Mouse (Mus musculus): ENCODE measurements around the gene Itgal. TPM values are rescaled to one million over a fixed set of nuclear protein-coding genes. Genes with fewer than 3 reads are reported as not detected.

Itgal gene
- polyA plus RNA-seq, 1 experiment from 2014 or later = 0.46 TPM

DNA sequence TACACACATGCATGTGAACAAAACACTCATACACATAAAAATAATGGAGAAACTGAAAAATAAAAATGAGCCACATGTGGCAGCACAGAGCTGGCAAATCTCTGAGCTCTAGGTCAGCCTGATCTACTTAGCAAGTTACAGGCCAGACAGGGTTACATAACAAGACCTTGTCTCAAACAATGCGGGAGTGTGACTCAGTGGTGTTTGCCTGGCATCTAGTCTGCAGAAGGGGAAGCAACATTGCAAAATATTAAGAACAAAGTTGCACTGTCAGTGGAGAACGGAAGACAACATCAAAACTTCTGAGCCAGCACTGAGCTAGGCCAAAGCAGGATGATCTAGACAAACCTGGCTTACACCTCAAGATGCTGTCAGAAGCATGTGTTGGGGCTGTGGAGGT lies 25.8 kb upstream of the Itgal start:
- WGBS = 89% methylated on average over 2 of the region's 2 CpGs
- peaks cover 47% of the 10 kb centered on the region for H3K36me3 ChIP-seq
- no peak overlapping the region for H3K27ac ChIP-seq
- peaks cover 15% of the 10 kb centered on the region for H3K4me1 ChIP-seq
- H3K27me3 ChIP-seq (ENCODE audit: low read depth, poor library complexity, severe bottlenecking) = no peaks in the 10 kb centered on the region
- H3K4me3 ChIP-seq = no peak overlapping the region
- H3K9me3 ChIP-seq (replicated peaks) = 0 out of 2 replicates have a peak, but pooled peaks cover 3% of the 10 kb centered on the region
- no peak for DNase-seq (ENCODE audit: low spot score)

GRCm38 (mm10) chr7:127270666-127271065 lies 25.4 kb upstream of the Itgal start:
- H3K4me1 ChIP-seq = peaks cover 15% of the 10 kb centered on the region
- no peak overlapping the region for H3K27ac ChIP-seq
- no peak overlapping the region for H3K4me3 ChIP-seq
- 94% methylated on average over 5 of the region's 5 CpGs for WGBS
- H3K27me3 ChIP-seq (ENCODE audit: low read depth, poor library complexity, severe bottlenecking) = no peaks in the 10 kb centered on the region
- DNase-seq (ENCODE audit: low spot score) = no peak
- peaks cover 47% of the 10 kb centered on the region for H3K36me3 ChIP-seq
- H3K9me3 ChIP-seq (replicated peaks) = 0 out of 2 replicates have a peak, but pooled peaks cover 3% of the 10 kb centered on the region

- peaks cover 47% of the 10 kb centered on the region for H3K36me3 ChIP-seq
- H3K27ac ChIP-seq = no peak overlapping the region
- peaks cover 15% of the 10 kb centered on the region for H3K4me1 ChIP-seq
- no peaks in the 10 kb centered on the region for H3K27me3 ChIP-seq (ENCODE audit: low read depth, poor library complexity, severe bottlenecking)
- H3K9me3 ChIP-seq (replicated peaks) = 0 out of 2 replicates have a peak, but pooled peaks cover 3% of the 10 kb centered on the region
- no peak overlapping the region for H3K4me3 ChIP-seq
- no peak for DNase-seq (ENCODE audit: low spot score)
- 92% methylated on average over 4 of the region's 4 CpGs for WGBS
Observed at GRCm38 (mm10) chr7:127271093-127271492, 25.0 kb upstream of the Itgal start.

DNA sequence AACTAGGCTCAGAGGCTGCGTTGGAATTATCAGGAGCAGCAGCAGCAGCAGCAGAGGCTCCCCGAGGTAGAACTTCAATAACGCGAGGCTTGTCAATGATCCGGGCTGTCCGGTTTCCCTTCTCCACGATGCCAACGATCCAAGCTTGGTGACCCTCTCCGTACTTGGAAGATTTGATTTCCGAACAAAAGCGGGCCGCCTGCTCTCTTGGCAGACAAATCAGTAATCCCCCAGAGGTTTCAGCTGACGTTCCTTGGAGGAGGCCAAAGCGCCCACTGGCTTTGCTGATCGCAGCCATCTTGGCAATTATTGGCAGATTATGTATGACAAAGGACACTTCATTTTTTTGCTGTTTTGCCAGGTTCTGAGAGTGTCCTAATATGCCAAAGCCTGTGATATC lies 23.5 kb upstream of the Itgal start:
- Histone ChIP-seq H3K4me3 (peak overlapping the region; percentile 93), H3K27me3 (ENCODE audit: low read depth, poor library complexity, severe bottlenecking) (no peaks in the 10 kb centered on the region), H3K27ac (no peak overlapping the region), H3K4me1 (peaks cover 15% of the 10 kb centered on the region), H3K36me3 (peaks cover 47% of the 10 kb centered on the region), H3K9me3 (replicated peaks) (0 out of 2 replicates have a peak, but pooled peaks cover 3% of the 10 kb centered on the region)
- DNase-seq (ENCODE audit: low spot score) = no peak
- WGBS = 98% methylated on average over 15 of the region's 15 CpGs

DNA sequence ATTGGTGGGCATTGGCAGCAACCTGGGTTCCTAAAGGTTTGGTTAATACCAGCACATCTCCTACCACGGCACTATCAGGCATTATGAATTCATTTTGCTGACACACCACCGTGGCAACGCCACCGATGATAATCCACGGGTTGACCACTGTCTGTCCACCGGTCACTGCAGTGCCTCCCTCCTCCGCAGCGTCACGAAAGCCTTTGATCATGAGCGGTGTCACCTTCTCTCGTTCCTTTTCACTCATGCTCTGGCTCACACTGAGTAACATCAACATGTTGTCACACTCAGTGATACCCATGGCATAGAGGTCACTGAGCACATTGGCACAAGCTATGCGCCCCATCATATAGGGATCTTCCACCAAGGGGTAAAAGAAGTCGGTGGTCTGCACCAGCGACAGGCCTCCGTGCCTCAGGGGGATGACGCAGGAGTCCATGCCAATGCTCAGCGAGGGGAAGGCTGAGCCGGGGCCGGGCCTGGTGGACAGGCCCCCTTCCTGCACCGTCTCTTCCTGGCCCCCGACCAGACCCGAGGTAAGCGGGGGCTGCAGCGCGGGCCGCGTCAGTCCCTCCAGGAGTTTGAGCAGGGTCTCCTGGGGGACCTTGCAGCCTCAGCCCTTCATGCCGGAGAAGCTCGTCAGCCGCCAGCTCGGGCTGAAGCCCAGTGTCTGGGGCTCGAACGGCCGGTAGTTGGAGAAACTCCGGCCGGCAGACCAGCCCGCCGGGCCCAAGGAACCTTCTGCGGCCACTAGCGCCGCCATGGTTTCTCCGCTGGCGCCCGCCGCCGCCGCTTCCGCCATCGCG lies 22.7 kb upstream of the Itgal start:
- no peaks in the 10 kb centered on the region for H3K27me3 ChIP-seq (ENCODE audit: low read depth, poor library complexity, severe bottlenecking)
- H3K4me1 ChIP-seq = peaks cover 15% of the 10 kb centered on the region
- H3K9me3 ChIP-seq (replicated peaks) = 0 out of 2 replicates have a peak, but pooled peaks cover 3% of the 10 kb centered on the region
- no peak for DNase-seq (ENCODE audit: low spot score)
- H3K27ac ChIP-seq = peak overlapping the region; percentile 96
- peak overlapping the region; percentile 93 for H3K4me3 ChIP-seq
- H3K36me3 ChIP-seq = peaks cover 45% of the 10 kb centered on the region
- 18% methylated on average over 50 of the region's 50 CpGs for WGBS

GRCm38 (mm10) chr7:127273925-127274789 lies 21.9 kb upstream of the Itgal start, which contains the start of gene Sephs2:
Sephs2 (minus strand) TSS chr7:127274055.
- no peaks in the 10 kb centered on the region for H3K27me3 ChIP-seq (ENCODE audit: low read depth, poor library complexity, severe bottlenecking)
- H3K9me3 ChIP-seq (replicated peaks) = 0 out of 2 replicates have a peak, but pooled peaks cover under 1% of the 10 kb centered on the region
- H3K4me3 ChIP-seq = peak within 1 kb of the TSS; percentile 93
- WGBS = 3% methylated on average over 39 of the region's 39 CpGs
- DNase-seq (ENCODE audit: low spot score) = peak; percentile 91
- H3K27ac ChIP-seq = peak within 1 kb of the TSS; percentile 96
- H3K36me3 ChIP-seq = peaks cover 40% of the 10 kb centered on the region
- peaks cover 15% of the 10 kb centered on the region for H3K4me1 ChIP-seq

- Histone ChIP-seq H3K9me3 (replicated peaks) (no peaks in the 10 kb centered on the region), H3K4me1 (peaks cover 15% of the 10 kb centered on the region), H3K27me3 (ENCODE audit: low read depth, poor library complexity, severe bottlenecking) (no peaks in the 10 kb centered on the region), H3K36me3 (peaks cover 17% of the 10 kb centered on the region), H3K27ac (no peak overlapping the region), H3K4me3 (no peak overlapping the region)
- DNase-seq (ENCODE audit: low spot score) = no peak
- WGBS = 66% methylated on average over 5 of the region's 5 CpGs
Observed at GRCm38 (mm10) chr7:127276519-127276961, 19.5 kb upstream of the Itgal start.

GRCm38 (mm10) chr7:127278311-127278710 lies 17.7 kb upstream of the Itgal start:
- H3K4me1 ChIP-seq = peaks cover 8% of the 10 kb centered on the region
- H3K27ac ChIP-seq = peak overlapping the region; percentile 30; the same call in 1 of the 2 replicates
- peak; percentile 44 for DNase-seq (ENCODE audit: low spot score)
- 25% methylated on average over 8 of the region's 8 CpGs for WGBS
- H3K9me3 ChIP-seq (replicated peaks) = no peaks in the 10 kb centered on the region
- H3K27me3 ChIP-seq (ENCODE audit: low read depth, poor library complexity, severe bottlenecking) = no peaks in the 10 kb centered on the region
- H3K4me3 ChIP-seq = no peak overlapping the region
- H3K36me3 ChIP-seq = no peaks in the 10 kb centered on the region

- H3K27me3 ChIP-seq (ENCODE audit: low read depth, poor library complexity, severe bottlenecking) = no peaks in the 10 kb centered on the region
- H3K4me1 ChIP-seq = no peaks in the 10 kb centered on the region
- H3K27ac ChIP-seq = no peak overlapping the region
- WGBS = 74% methylated on average over 3 of the region's 3 CpGs
- no peak for DNase-seq (ENCODE audit: low spot score)
- H3K36me3 ChIP-seq = no peaks in the 10 kb centered on the region
- H3K9me3 ChIP-seq (replicated peaks) = no peaks in the 10 kb centered on the region
- no peak overlapping the region for H3K4me3 ChIP-seq
Observed at GRCm38 (mm10) chr7:127280092-127280491, 16.0 kb upstream of the Itgal start.

DNA sequence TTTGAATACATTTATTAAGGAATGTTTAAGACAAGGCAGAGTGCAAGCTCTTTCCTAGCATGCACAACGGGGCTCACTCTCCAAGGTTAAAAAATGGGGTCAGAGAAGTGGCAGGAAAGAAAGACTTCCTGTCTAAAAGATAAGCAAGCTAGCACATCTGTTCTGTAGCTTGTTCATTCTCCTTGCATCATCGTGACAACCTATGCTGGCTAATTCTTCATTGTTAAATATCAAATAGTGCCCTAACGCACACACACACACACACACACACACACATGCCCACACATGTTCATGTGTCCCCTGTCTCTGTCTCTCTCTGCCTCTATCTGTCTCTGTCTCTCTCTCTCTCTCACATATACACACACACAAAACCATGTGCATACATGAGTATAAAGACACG lies 14.9 kb upstream of the Itgal start:
- WGBS = 73% methylated on average over 4 of the region's 4 CpGs
- no peak overlapping the region for H3K4me3 ChIP-seq
- H3K27me3 ChIP-seq (ENCODE audit: low read depth, poor library complexity, severe bottlenecking) = no peaks in the 10 kb centered on the region

GRCm38 (mm10) chr7:127282190-127282589 lies 13.9 kb upstream of the Itgal start:
- 91% methylated on average over 2 of the region's 2 CpGs for WGBS
- H3K36me3 ChIP-seq = no peaks in the 10 kb centered on the region
- H3K27ac ChIP-seq = no peak overlapping the region
- no peaks in the 10 kb centered on the region for H3K4me1 ChIP-seq
- no peak overlapping the region for H3K4me3 ChIP-seq
- H3K9me3 ChIP-seq (replicated peaks) = 0 out of 2 replicates have a peak, but pooled peaks cover 2% of the 10 kb centered on the region
- no peaks in the 10 kb centered on the region for H3K27me3 ChIP-seq (ENCODE audit: low read depth, poor library complexity, severe bottlenecking)
- no peak for DNase-seq (ENCODE audit: low spot score)

More for the DNA sequence above, 14.9 kb upstream of the Itgal start:
- Histone ChIP-seq H3K36me3 (no peaks in the 10 kb centered on the region), H3K4me1 (no peaks in the 10 kb centered on the region), H3K9me3 (replicated peaks) (no peaks in the 10 kb centered on the region), H3K27ac (no peak overlapping the region)
- no peak for DNase-seq (ENCODE audit: low spot score)

DNA sequence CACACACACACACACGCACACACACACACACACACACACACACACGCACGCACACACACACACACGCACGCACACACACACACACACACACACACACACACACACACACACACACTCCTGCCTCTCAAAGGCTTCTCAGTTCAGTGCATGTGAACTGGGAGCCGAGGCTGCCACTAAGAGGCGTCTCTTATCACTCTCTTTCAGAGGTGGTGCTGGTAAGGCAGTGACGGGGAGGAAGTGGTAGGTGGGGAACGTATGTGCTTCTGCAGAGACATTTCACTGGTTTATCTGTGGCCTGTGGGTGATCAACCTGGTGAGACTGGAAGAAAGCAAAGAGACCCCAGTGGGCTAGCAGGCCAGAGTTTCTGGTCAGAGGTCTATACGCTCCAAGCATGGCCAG lies 10.9 kb upstream of the Itgal start:
- no peaks in the 10 kb centered on the region for H3K4me1 ChIP-seq
- peaks cover 12% of the 10 kb centered on the region; the same call in 1 of the 2 replicates for H3K9me3 ChIP-seq (replicated peaks)
- no peak for DNase-seq (ENCODE audit: low spot score)
- no peaks in the 10 kb centered on the region for H3K36me3 ChIP-seq
- WGBS = 79% methylated on average over 6 of the region's 10 CpGs
- H3K27me3 ChIP-seq (ENCODE audit: low read depth, poor library complexity, severe bottlenecking) = no peaks in the 10 kb centered on the region
- H3K4me3 ChIP-seq = no peak overlapping the region
- no peak overlapping the region for H3K27ac ChIP-seq

Measured in limb, embryonic 10.5 days (tissue).